In genomic region chr12:79860248-79860555, GRCm38 (mm10) we compare ENCODE assay signal across 10 mouse cellular contexts.
DNase-seq lines count a peak whose midpoint lies in the region; ATAC-seq and TF ChIP-seq lines count a peak whose summit lies in the region.
"Had no signal": no experiment of that assay in that cellular context is flagged by ENCODE, and none has a peak within 500 bp of the region (broad histone marks: within the 10 kb centered on the region; RNA-seq: fewer than 3 reads in every experiment).

No protein-coding gene starts in this region.

- intact Hi-C loops in heart, adult 2 months (cut with DNase I): no loop called here

- DNase-seq in heart, adult 2 months: peak in 1 of 2 experiments; percentile 27
- DNase-seq in heart, adult 8-10 months (ENCODE audit: low spot score): no peak
- DNase-seq in lung, postnatal 0 days (ENCODE audit: low spot score): no peak
- DNase-seq in lung, adult 18-20 months: no peak
- DNase-seq in left cerebral cortex, adult 9 months (ENCODE audit: low spot score in 2 of 2): no peak
- DNase-seq in embryo, embryonic 9.5 days (ENCODE audit: extremely low spot score): no peak
- DNase-seq: cerebellum, adult 9-10 months; gastrocnemius, postnatal 10 days had no signal

- TF ChIP-seq EP300 in heart, adult 2 months (IDR thresholded peaks at IDR 0.05; ENCODE audit: insufficient read depth, low read depth, low read length): no peak
- no peak for TF ChIP-seq EP300 in lung, postnatal 0 days (IDR thresholded peaks at IDR 0.05)

- H3K27ac ChIP-seq in heart, adult 2 months: peak overlapping the region; percentile 69
- H3K27ac ChIP-seq in lung, postnatal 0 days (ENCODE audit: low read length): peak overlapping the region; percentile 87
- peak overlapping the region; percentile 84 for H3K27ac ChIP-seq in intestine, embryonic 16.5 days (ENCODE audit: low read length)
- peak overlapping the region; percentile 90 for H3K27ac ChIP-seq in stomach, embryonic 15.5 days

- H3K27me3 ChIP-seq in heart, adult 2 months (ENCODE audit: control insufficient read depth, insufficient read depth, low read length): no peaks in the 10 kb centered on the region
- H3K27me3 ChIP-seq in lung, postnatal 0 days (replicated peaks; ENCODE audit: insufficient read depth, low read length): no peaks in the 10 kb centered on the region
- no peaks in the 10 kb centered on the region for H3K27me3 ChIP-seq in intestine, embryonic 16.5 days (replicated peaks; ENCODE audit: control insufficient read depth, insufficient read depth, low read length)
- no peaks in the 10 kb centered on the region for H3K27me3 ChIP-seq in stomach, embryonic 15.5 days (replicated peaks)

- no peaks in the 10 kb centered on the region for H3K9me3 ChIP-seq in lung, postnatal 0 days (ENCODE audit: low read length)
- H3K9me3 ChIP-seq in intestine, embryonic 16.5 days (ENCODE audit: control insufficient read depth, low read length): 0 out of 2 replicates have a peak, but pooled peaks cover 2% of the 10 kb centered on the region
- H3K9me3 ChIP-seq in stomach, embryonic 15.5 days: no peaks in the 10 kb centered on the region

- no peak overlapping the region for H3K4me3 ChIP-seq in heart, adult 2 months
- H3K4me3 ChIP-seq in lung, postnatal 0 days (ENCODE audit: low read depth, low read length): no peak overlapping the region
- no peak overlapping the region for H3K4me3 ChIP-seq in intestine, embryonic 16.5 days (ENCODE audit: low read length)
- H3K4me3 ChIP-seq in stomach, embryonic 15.5 days (replicated peaks): no peak overlapping the region

- H3K4me1 ChIP-seq in heart, adult 2 months (ENCODE audit: control insufficient read depth, insufficient read depth, low read length): peaks cover 26% of the 10 kb centered on the region
- peaks cover 29% of the 10 kb centered on the region; the same call in 1 of the 2 replicates for H3K4me1 ChIP-seq in lung, postnatal 0 days (ENCODE audit: insufficient read depth, low read depth, low read length)
- peaks cover 36% of the 10 kb centered on the region for H3K4me1 ChIP-seq in intestine, embryonic 16.5 days (ENCODE audit: control insufficient read depth, insufficient read depth, low read length)
- peaks cover 50% of the 10 kb centered on the region for H3K4me1 ChIP-seq in stomach, embryonic 15.5 days

- no peak overlapping the region for H3K4me2 ChIP-seq in lung, postnatal 0 days (replicated peaks; ENCODE audit: low read depth, low read length)
- no peak overlapping the region for H3K4me2 ChIP-seq in intestine, embryonic 16.5 days (ENCODE audit: low read depth, low read length)
- H3K4me2 ChIP-seq in stomach, embryonic 15.5 days: no peak overlapping the region

- H3K36me3 ChIP-seq in heart, adult 2 months (ENCODE audit: control insufficient read depth, insufficient read depth, low read length): peaks cover 5% of the 10 kb centered on the region
- no peaks in the 10 kb centered on the region for H3K36me3 ChIP-seq in lung, postnatal 0 days (ENCODE audit: insufficient read depth, low read length)
- H3K36me3 ChIP-seq in intestine, embryonic 16.5 days (ENCODE audit: control insufficient read depth, insufficient read depth, low read length): no peaks in the 10 kb centered on the region
- no peaks in the 10 kb centered on the region for H3K36me3 ChIP-seq in stomach, embryonic 15.5 days

- WGBS in heart, adult 2 months: 68% methylated on average over 2 of the region's 2 CpGs
- WGBS in lung, postnatal 0 days: 39% methylated on average over 2 of the region's 2 CpGs
- WGBS in intestine, embryonic 16.5 days: 48% methylated on average over 2 of the region's 2 CpGs
- WGBS in stomach, embryonic 15.5 days: 56% methylated on average over 2 of the region's 2 CpGs

- no peak overlapping the region for H3K9ac ChIP-seq in heart, adult 2 months (ENCODE audit: low read depth, low read length)
- H3K9ac ChIP-seq in lung, postnatal 0 days (replicated peaks; ENCODE audit: low read depth): no peak overlapping the region
- H3K9ac ChIP-seq in intestine, embryonic 16.5 days (ENCODE audit: low read depth, low read length): peak overlapping the region; percentile 32; the same call in 1 of the 2 replicates
- no peak overlapping the region for H3K9ac ChIP-seq in stomach, embryonic 15.5 days

- TF ChIP-seq POLR2A in heart, adult 2 months (IDR thresholded peaks at IDR 0.05; ENCODE audit: insufficient read depth, low read depth, low read length): no peak

- TF ChIP-seq CTCF in heart, adult 2 months (IDR thresholded peaks at IDR 0.05): no peak
- no peak for TF ChIP-seq CTCF in lung, postnatal 0 days (IDR thresholded peaks at IDR 0.05)

- ATAC-seq in lung, postnatal 0 days: no peak
- no peak for ATAC-seq in intestine, embryonic 16.5 days
- 0 out of 2 replicates have a peak, but pooled peaks have one; percentile 5 for ATAC-seq in stomach, embryonic 15.5 days (ENCODE audit: insufficient read depth, low FRiP score, low read depth)

- no peaks in the 10 kb centered on the region for H3K79me2 ChIP-seq in heart, adult 2 months (replicated peaks; ENCODE audit: control insufficient read depth, insufficient read depth, low read length)
